Mouse (Mus musculus): ENCODE results near the gene Susd3. TPM values are rescaled to one million over a fixed set of nuclear protein-coding genes. Genes with fewer than 3 reads are reported as not detected.

The Susd3 gene
- total RNA-seq (2014; fragmentation: Nextera tagmentation) (2.8 and 3.3 TPM in 2 replicates), total RNA-seq (2017) (8.6 and 15.9 TPM in 2 replicates), polyA plus RNA-seq (2012) (1.6 and 2.0 TPM in 2 replicates)

DNA sequence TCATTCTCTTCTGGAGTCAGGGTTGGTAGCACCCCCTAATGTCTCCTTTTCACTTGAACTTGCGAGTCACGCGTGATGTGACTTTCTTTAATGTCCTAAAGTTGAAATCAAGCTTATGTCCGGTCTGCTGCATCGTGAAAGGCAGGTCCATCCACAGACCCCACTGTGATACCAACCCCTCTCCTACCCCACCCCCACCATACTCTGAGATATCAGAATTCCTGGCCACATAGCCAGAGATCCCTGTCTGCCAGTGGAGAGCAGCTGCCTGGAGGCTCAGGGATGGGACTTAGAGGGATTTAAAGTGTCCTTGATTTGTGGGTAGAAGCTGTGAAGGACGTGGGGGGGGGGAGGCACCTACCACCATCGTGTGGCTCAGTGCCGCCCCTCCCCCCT is at the start of gene Susd3:
Gene Susd3 (minus strand): TSS at position 240 of the 396 bp plus-strand sequence.
- Histone ChIP-seq H3K4me3 (ENCODE audit: low read depth, low read length) (no peak within 1 kb of the TSS), H3K36me3 (replicated peaks) (no peaks in the 10 kb centered on the region), H3K9me3 (replicated peaks) (peaks cover 7% of the 10 kb centered on the region), H3K27me3 (ENCODE audit: insufficient read depth, low read length) (peaks cover 20% of the 10 kb centered on the region), H3K4me1 (ENCODE audit: insufficient read depth, low read depth, low read length) (peaks cover 6% of the 10 kb centered on the region; the same call in 1 of the 2 replicates)
- TF ChIP-seq GATA2 (IDR thresholded peaks at IDR 0.05; ENCODE audit: borderline replicate concordance, low read depth, low read length) (no peak), CTCF (IDR thresholded peaks at IDR 0.05; ENCODE audit: low read depth, low read length) (no peak), TAL1 (conservative IDR thresholded peaks at IDR 0.05; ENCODE audit: low read depth, low read length) (no peak)
- ATAC-seq (ENCODE audit: extremely low read depth, insufficient number of reproducible peaks, low FRiP score, poor library complexity, severe bottlenecking) = no peak
- no peak for DNase-seq (ENCODE audit: low spot score)

DNA sequence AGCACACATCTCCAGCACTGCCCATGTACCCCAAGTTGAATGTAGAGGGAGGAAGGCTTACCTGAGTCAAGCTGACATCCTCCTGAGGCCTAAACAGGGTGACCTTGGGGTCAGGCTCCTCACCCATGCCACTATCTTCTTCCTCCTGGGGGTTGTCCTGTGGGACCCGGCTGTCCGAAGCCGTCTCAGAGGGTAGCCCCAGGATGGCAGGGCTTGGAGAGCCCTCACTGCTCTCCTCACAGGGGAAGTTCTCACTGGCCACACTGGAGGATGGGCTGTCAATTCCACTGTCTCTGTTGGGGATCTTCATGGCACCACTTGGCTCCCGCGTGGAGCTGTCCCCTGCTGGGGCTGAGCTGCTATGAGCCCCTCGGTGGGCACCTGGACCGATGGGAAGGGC is 47.8 kb upstream of the Susd3 start:
- DNase-seq (ENCODE audit: low spot score) = no peak
- Histone ChIP-seq H3K9me3 (replicated peaks) (no peaks in the 10 kb centered on the region), H3K36me3 (replicated peaks) (peaks cover 66% of the 10 kb centered on the region), H3K4me3 (ENCODE audit: low read depth, low read length) (no peak overlapping the region), H3K4me1 (ENCODE audit: insufficient read depth, low read depth, low read length) (peaks cover 13% of the 10 kb centered on the region), H3K27me3 (ENCODE audit: insufficient read depth, low read length) (peaks cover 8% of the 10 kb centered on the region; the same call in 1 of the 2 replicates)
- no peak for ATAC-seq (ENCODE audit: extremely low read depth, insufficient number of reproducible peaks, low FRiP score, poor library complexity, severe bottlenecking)
- TF ChIP-seq POLR2AphosphoS5 (IDR thresholded peaks at IDR 0.05; ENCODE audit: insufficient replicate concordance, low read depth, low read length) (no peak), TAL1 (conservative IDR thresholded peaks at IDR 0.05; ENCODE audit: low read depth, low read length) (no peak), GATA2 (IDR thresholded peaks at IDR 0.05; ENCODE audit: borderline replicate concordance, low read depth, low read length) (no peak), GATA1 (IDR thresholded peaks at IDR 0.05; ENCODE audit: borderline replicate concordance, low read length) (no peak), CTCF (IDR thresholded peaks at IDR 0.05; ENCODE audit: low read depth, low read length) (no peak)

DNA sequence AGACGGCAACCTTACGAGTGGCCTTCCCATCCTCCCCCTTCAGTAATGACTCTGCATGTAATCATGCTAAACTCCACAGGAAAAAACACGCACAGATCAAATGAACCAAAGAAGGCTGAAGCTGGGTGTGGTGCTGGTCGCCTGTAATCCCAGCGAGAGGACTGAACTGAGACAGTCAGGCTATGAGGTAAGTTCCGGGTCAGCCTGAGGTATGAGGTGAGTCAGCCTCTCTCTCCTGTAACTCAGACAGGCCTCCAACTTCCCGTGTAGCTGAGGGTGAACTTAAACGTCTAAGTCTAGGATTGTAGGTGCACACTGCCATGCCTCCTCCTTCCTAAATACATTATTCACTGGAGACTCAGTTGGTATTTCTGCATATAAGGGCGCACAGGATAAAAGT is 45.6 kb upstream of the Susd3 start:
- DNase-seq (ENCODE audit: low spot score) = no peak
- Histone ChIP-seq H3K27me3 (ENCODE audit: insufficient read depth, low read length) (peaks cover 8% of the 10 kb centered on the region; the same call in 1 of the 2 replicates), H3K36me3 (replicated peaks) (peaks cover 83% of the 10 kb centered on the region), H3K4me3 (ENCODE audit: low read depth, low read length) (no peak overlapping the region), H3K9me3 (replicated peaks) (no peaks in the 10 kb centered on the region), H3K4me1 (ENCODE audit: insufficient read depth, low read depth, low read length) (peaks cover 9% of the 10 kb centered on the region)
- ATAC-seq (ENCODE audit: extremely low read depth, insufficient number of reproducible peaks, low FRiP score, poor library complexity, severe bottlenecking) = no peak
- TF ChIP-seq CTCF (IDR thresholded peaks at IDR 0.05; ENCODE audit: low read depth, low read length) (no peak), GATA2 (IDR thresholded peaks at IDR 0.05; ENCODE audit: borderline replicate concordance, low read depth, low read length) (no peak), POLR2AphosphoS5 (IDR thresholded peaks at IDR 0.05; ENCODE audit: insufficient replicate concordance, low read depth, low read length) (no peak), GATA1 (IDR thresholded peaks at IDR 0.05; ENCODE audit: borderline replicate concordance, low read length) (no peak), TAL1 (conservative IDR thresholded peaks at IDR 0.05; ENCODE audit: low read depth, low read length) (no peak)

DNA sequence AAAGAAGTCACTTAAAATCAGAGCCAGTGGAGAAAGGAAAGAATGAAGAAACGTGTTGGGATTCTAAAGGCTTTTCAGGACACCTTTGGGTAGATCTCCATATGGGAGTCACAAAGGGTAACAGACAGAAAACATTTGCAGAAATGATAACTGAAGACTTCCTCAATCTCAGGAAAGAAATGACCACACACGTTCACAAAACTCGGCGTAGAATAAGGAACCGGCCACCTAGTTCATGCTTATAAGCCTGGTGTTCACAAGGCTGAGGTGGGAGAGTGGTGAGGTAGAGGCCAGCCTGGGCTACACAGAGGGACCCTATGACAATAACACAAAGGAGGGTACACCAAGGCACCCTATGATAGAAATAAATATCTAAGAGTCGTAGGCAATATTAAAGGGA is 43.4 kb upstream of the Susd3 start:
- ATAC-seq (ENCODE audit: extremely low read depth, insufficient number of reproducible peaks, low FRiP score, poor library complexity, severe bottlenecking) = no peak
- no peak overlapping the region for H3K4me3 ChIP-seq (ENCODE audit: low read depth, low read length)

DNA sequence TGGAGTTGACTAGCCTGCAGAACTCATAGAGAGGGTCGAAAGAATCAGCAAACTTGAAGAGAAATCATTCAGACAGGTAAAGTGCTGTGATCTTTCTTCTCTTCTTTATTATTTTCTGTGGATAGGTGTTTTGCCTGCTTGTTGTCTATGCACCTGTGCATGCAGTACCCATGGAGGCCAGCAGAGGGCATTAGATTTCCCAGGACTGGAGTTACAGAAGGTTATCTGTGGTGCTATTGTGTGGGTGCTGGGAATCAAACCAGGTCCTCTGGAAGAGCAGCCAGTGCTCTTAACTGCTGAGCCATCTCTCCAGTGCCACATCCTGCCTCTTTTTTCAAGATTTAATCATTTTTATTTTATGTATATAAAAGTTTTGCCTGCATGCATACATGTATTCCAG is 42.9 kb upstream of the Susd3 start:
- no peaks in the 10 kb centered on the region for H3K4me1 ChIP-seq (ENCODE audit: insufficient read depth, low read depth, low read length)
- no peak for ATAC-seq (ENCODE audit: extremely low read depth, insufficient number of reproducible peaks, low FRiP score, poor library complexity, severe bottlenecking)
- no peak for DNase-seq (ENCODE audit: low spot score)
- no peaks in the 10 kb centered on the region for H3K9me3 ChIP-seq (replicated peaks)
- peaks cover 91% of the 10 kb centered on the region for H3K36me3 ChIP-seq (replicated peaks)
- H3K4me3 ChIP-seq (ENCODE audit: low read depth, low read length) = no peak overlapping the region
- TF ChIP-seq CTCF (IDR thresholded peaks at IDR 0.05; ENCODE audit: low read depth, low read length) (peak; percentile 68), POLR2AphosphoS5 (IDR thresholded peaks at IDR 0.05; ENCODE audit: insufficient replicate concordance, low read depth, low read length) (no peak), GATA1 (IDR thresholded peaks at IDR 0.05; ENCODE audit: borderline replicate concordance, low read length) (no peak), GATA2 (IDR thresholded peaks at IDR 0.05; ENCODE audit: borderline replicate concordance, low read depth, low read length) (no peak), TAL1 (conservative IDR thresholded peaks at IDR 0.05; ENCODE audit: low read depth, low read length) (no peak)
- H3K27me3 ChIP-seq (ENCODE audit: insufficient read depth, low read length) = no peaks in the 10 kb centered on the region; the same call in 1 of the 2 replicates

More for the DNA sequence above, 43.4 kb upstream of the Susd3 start:
- TF ChIP-seq TAL1 (conservative IDR thresholded peaks at IDR 0.05; ENCODE audit: low read depth, low read length) (no peak), POLR2AphosphoS5 (IDR thresholded peaks at IDR 0.05; ENCODE audit: insufficient replicate concordance, low read depth, low read length) (no peak), CTCF (IDR thresholded peaks at IDR 0.05; ENCODE audit: low read depth, low read length) (no peak), GATA2 (IDR thresholded peaks at IDR 0.05; ENCODE audit: borderline replicate concordance, low read depth, low read length) (no peak), GATA1 (IDR thresholded peaks at IDR 0.05; ENCODE audit: borderline replicate concordance, low read length) (no peak)
- Histone ChIP-seq H3K4me1 (ENCODE audit: insufficient read depth, low read depth, low read length) (no peaks in the 10 kb centered on the region), H3K36me3 (replicated peaks) (peaks cover 90% of the 10 kb centered on the region), H3K9me3 (replicated peaks) (no peaks in the 10 kb centered on the region), H3K27me3 (ENCODE audit: insufficient read depth, low read length) (no peaks in the 10 kb centered on the region; the same call in 1 of the 2 replicates)
- DNase-seq (ENCODE audit: low spot score) = no peak

DNA sequence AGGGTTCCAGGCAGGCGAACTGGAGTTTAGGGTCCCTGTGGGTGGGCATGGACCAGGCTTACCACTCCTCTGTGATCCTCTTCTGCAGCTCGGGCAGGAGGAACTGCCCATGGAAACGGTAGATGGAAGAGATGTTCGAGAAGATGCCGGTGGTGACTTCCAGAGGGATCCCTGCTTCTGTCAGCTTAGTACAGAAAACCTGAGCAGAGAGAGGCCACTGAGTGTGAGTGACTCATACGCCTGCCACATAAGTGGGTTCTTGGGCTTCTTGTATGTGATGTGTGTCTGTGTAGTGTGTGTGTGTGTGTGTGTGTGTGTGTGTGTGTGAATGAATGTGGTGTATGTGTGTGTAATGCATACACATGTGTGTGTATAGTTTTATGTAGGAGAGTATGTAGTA is 38.7 kb upstream of the Susd3 start:
- Histone ChIP-seq H3K9me3 (replicated peaks) (no peaks in the 10 kb centered on the region), H3K27me3 (ENCODE audit: insufficient read depth, low read length) (no peaks in the 10 kb centered on the region; the same call in 1 of the 2 replicates), H3K36me3 (replicated peaks) (peaks cover 89% of the 10 kb centered on the region), H3K4me1 (ENCODE audit: insufficient read depth, low read depth, low read length) (no peaks in the 10 kb centered on the region), H3K4me3 (ENCODE audit: low read depth, low read length) (no peak overlapping the region; the same call in 1 of the 2 replicates)
- no peak for ATAC-seq (ENCODE audit: extremely low read depth, insufficient number of reproducible peaks, low FRiP score, poor library complexity, severe bottlenecking)
- DNase-seq (ENCODE audit: low spot score) = no peak
- TF ChIP-seq CTCF (IDR thresholded peaks at IDR 0.05; ENCODE audit: low read depth, low read length) (no peak), GATA2 (IDR thresholded peaks at IDR 0.05; ENCODE audit: borderline replicate concordance, low read depth, low read length) (no peak), POLR2AphosphoS5 (IDR thresholded peaks at IDR 0.05; ENCODE audit: insufficient replicate concordance, low read depth, low read length) (no peak)
